Mouse (Mus musculus): ENCODE data around the gene Arfgef2. TPM values are rescaled to one million over a fixed set of nuclear protein-coding genes. Genes with fewer than 3 reads are reported as not detected.
"Not testable (repeated sequence)": the region's sequence is repeated elsewhere in the genome, so short reads cannot be mapped to it uniquely, and the experiment has no call there.

Arfgef2 gene
- total and polyA plus RNA-seq, 3 experiments: 12.5 to 50.4 (median 45.4) TPM

GRCm38 (mm10) chr2:166786353-166787004, 18.9 kb upstream of the Arfgef2 start:
- WGBS: 1% methylated on average over 35 of the region's 35 CpGs
- H3K36me3 ChIP-seq (ENCODE audit: control insufficient read depth, insufficient read depth, low read length): no peaks in the 10 kb centered on the region
- H3K9ac ChIP-seq (ENCODE audit: low read depth, low read length): peak overlapping the region; percentile 64
- H3K79me2 ChIP-seq (replicated peaks; ENCODE audit: control insufficient read depth, insufficient read depth, low read length): no peaks in the 10 kb centered on the region
- H3K27ac ChIP-seq: peak overlapping the region; percentile 43
- intact Hi-C loops (cut with DNase I): loop anchor here (5.0 to 10.0 kb wide), 2 partner anchors 74 to 702 kb away; partner anchors contain the start of gene Prex1
- peaks cover 1% of the 10 kb centered on the region; the same call in 1 of the 2 replicates for H3K4me1 ChIP-seq (ENCODE audit: control insufficient read depth, insufficient read depth, low read length)
- TF ChIP-seq POLR2A (IDR thresholded peaks at IDR 0.05; ENCODE audit: insufficient read depth, low read depth, low read length) (peak; percentile 50; the same call in 1 of the 2 replicates), EP300 (IDR thresholded peaks at IDR 0.05; ENCODE audit: insufficient read depth, low read depth, low read length) (no peak), CTCF (IDR thresholded peaks at IDR 0.05) (peak; percentile 28)
- H3K4me3 ChIP-seq: peak overlapping the region; percentile 79
- H3K27me3 ChIP-seq (ENCODE audit: control insufficient read depth, insufficient read depth, low read length): no peaks in the 10 kb centered on the region
- peak; percentile 89 for DNase-seq

DNA sequence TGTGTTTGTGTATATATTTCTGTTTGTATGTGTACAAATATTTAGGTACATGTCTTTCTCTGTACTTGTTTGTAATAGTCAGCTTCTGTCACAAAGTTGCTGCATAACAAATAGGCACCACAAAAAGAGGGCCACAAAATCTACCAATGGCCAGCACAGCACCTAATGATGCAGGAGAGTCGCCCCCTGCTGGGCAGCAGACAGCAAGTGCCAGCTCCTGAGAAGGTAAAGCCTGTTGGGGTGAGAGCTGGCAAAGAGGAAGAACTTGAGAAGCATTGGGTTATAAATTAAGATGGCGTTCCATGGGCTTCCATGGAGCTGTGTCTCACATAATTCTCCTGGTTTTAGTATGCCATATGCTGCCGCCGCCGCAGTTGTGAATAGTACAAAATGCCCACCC, 13.7 kb upstream of the Arfgef2 start:
- intact Hi-C loops (cut with DNase I): no loop called here
- no peak overlapping the region for H3K27ac ChIP-seq
- H3K79me2 ChIP-seq (replicated peaks; ENCODE audit: control insufficient read depth, insufficient read depth, low read length): no peaks in the 10 kb centered on the region
- no peak overlapping the region for H3K9ac ChIP-seq (ENCODE audit: low read depth, low read length)
- no peak for DNase-seq
- TF ChIP-seq POLR2A (IDR thresholded peaks at IDR 0.05; ENCODE audit: insufficient read depth, low read depth, low read length) (no peak), CTCF (IDR thresholded peaks at IDR 0.05) (peak; percentile 52)
- H3K4me3 ChIP-seq: no peak overlapping the region
- no peaks in the 10 kb centered on the region for H3K36me3 ChIP-seq (ENCODE audit: control insufficient read depth, insufficient read depth, low read length)
- 81% methylated on average over 5 of the region's 5 CpGs for WGBS
- H3K27me3 ChIP-seq (ENCODE audit: control insufficient read depth, insufficient read depth, low read length): no peaks in the 10 kb centered on the region
- H3K4me1 ChIP-seq (ENCODE audit: control insufficient read depth, insufficient read depth, low read length): peaks cover 4% of the 10 kb centered on the region; the same call in 1 of the 2 replicates

- Histone ChIP-seq H3K27ac (peak within 1 kb of the TSS; percentile 89), H3K27me3 (ENCODE audit: control insufficient read depth, insufficient read depth, low read length) (no peaks in the 10 kb centered on the region), H3K4me3 (peak within 1 kb of the TSS; percentile 55), H3K4me1 (ENCODE audit: control insufficient read depth, insufficient read depth, low read length) (peaks cover 4% of the 10 kb centered on the region; the same call in 1 of the 2 replicates), H3K36me3 (ENCODE audit: control insufficient read depth, insufficient read depth, low read length) (no peaks in the 10 kb centered on the region), H3K79me2 (replicated peaks; ENCODE audit: control insufficient read depth, insufficient read depth, low read length) (no peaks in the 10 kb centered on the region), H3K9ac (ENCODE audit: low read depth, low read length) (peak within 1 kb of the TSS; percentile 76)
- WGBS: 78% methylated on average over 5 of the region's 5 CpGs
- TF ChIP-seq POLR2A (IDR thresholded peaks at IDR 0.05; ENCODE audit: insufficient read depth, low read depth, low read length) (no peak), EP300 (IDR thresholded peaks at IDR 0.05; ENCODE audit: insufficient read depth, low read depth, low read length) (no peak), CTCF (IDR thresholded peaks at IDR 0.05) (no peak)
- DNase-seq: no peak
- intact Hi-C loops (cut with DNase I): no loop called here
These were observed 13.0 kb upstream of the Arfgef2 start, which contains the start of gene Trp53rkb for GRCm38 (mm10) chr2:166792355-166792754. Gene Trp53rkb (plus strand): TSS chr2:166792531.

- Histone ChIP-seq H3K9ac (ENCODE audit: low read depth, low read length) (peak overlapping the region; percentile 89), H3K4me3 (peak overlapping the region; percentile 55), H3K27ac (peak overlapping the region; percentile 89)
- H3K4me1 ChIP-seq (ENCODE audit: control insufficient read depth, insufficient read depth, low read length); H3K27me3 ChIP-seq (ENCODE audit: control insufficient read depth, insufficient read depth, low read length); H3K79me2 ChIP-seq (replicated peaks; ENCODE audit: control insufficient read depth, insufficient read depth, low read length); H3K36me3 ChIP-seq (ENCODE audit: control insufficient read depth, insufficient read depth, low read length); intact Hi-C loops (cut with DNase I): not testable (repeated sequence)
- TF ChIP-seq POLR2A (IDR thresholded peaks at IDR 0.05; ENCODE audit: insufficient read depth, low read depth, low read length): peak; percentile 77
- TF ChIP-seq EP300 (IDR thresholded peaks at IDR 0.05; ENCODE audit: insufficient read depth, low read depth, low read length): peak; percentile 67; the same call in 1 of the 2 replicates
- DNase-seq: peak; percentile 89 to 93
- under 1% methylated on average over 75 of the region's 76 CpGs for WGBS
These were observed 11.7 kb upstream of the Arfgef2 start for GRCm38 (mm10) chr2:166793542-166794214.

DNA sequence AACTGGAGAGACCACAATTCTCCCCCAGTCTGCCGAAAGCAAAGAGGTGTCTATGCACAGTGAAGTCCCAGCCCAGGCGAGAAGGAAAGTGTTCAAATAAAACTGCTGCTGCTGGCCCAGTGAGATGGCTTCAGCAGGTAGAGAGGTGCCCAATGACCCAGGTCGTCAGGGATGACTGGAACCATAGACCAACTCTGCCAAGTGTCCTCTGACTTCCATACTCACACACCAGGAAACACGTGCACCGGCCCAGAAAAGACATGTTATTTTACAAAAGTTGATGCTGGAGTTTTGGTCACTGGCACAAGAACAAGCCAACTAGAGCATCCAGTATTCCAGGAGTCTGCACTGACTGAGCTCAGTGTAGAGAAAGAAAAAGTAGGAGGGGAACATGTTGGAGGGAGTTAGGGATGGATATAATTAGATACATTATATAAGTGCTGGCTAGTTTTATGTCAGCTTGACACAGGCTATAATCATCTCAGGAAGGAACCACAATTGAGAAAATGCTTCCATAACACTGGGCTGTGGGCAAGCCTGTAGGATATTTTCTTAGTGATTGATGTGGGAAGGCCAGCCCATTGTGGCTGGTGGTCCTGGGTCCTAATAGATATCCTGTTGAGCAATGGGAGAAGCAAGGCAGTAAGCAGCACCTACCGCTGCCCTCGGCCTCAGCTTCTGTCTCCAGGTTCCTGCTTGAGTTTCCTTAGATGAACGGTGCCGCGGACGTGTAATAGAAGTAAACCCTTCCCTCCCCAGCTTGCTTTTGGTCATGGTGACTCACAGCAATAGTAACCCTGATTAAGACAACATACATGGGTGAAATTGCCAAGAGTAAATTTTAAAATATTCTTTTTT, 5.5 kb upstream of the Arfgef2 start:
- Histone ChIP-seq H3K79me2 (replicated peaks; ENCODE audit: control insufficient read depth, insufficient read depth, low read length) (no peaks in the 10 kb centered on the region), H3K27ac (no peak overlapping the region), H3K4me3 (no peak overlapping the region), H3K27me3 (ENCODE audit: control insufficient read depth, insufficient read depth, low read length) (no peaks in the 10 kb centered on the region), H3K36me3 (ENCODE audit: control insufficient read depth, insufficient read depth, low read length) (no peaks in the 10 kb centered on the region), H3K4me1 (ENCODE audit: control insufficient read depth, insufficient read depth, low read length) (no peaks in the 10 kb centered on the region), H3K9ac (ENCODE audit: low read depth, low read length) (no peak overlapping the region)
- intact Hi-C loops (cut with DNase I): loop anchor here (5.0 kb wide), 1 partner anchor 1308 kb away; the partner anchor contains the start of gene Trp53rka
- WGBS: 67% methylated on average over 11 of the region's 11 CpGs
- no peak for DNase-seq
- TF ChIP-seq EP300 (IDR thresholded peaks at IDR 0.05; ENCODE audit: insufficient read depth, low read depth, low read length) (no peak), CTCF (IDR thresholded peaks at IDR 0.05) (no peak), POLR2A (IDR thresholded peaks at IDR 0.05; ENCODE audit: insufficient read depth, low read depth, low read length) (no peak)

Data from heart, adult 2 months (tissue).